Mouse (Mus musculus): ENCODE measurements around the gene Gjd3. TPM values are rescaled to one million over a fixed set of nuclear protein-coding genes. Genes with fewer than 3 reads are reported as not detected.
A peak's percentile ranks its signal among the peaks of the same experiment; 100 is the strongest.
"Not testable (repeated sequence)": the region's sequence is repeated elsewhere in the genome, so short reads cannot be mapped to it uniquely, and the experiment has no call there.

The Gjd3 gene
- polyA plus RNA-seq, 1 experiment from 2014 or later: 0.22 TPM

GRCm38 (mm10) chr11:98937914-98938694 lies 44.7 kb downstream of the Gjd3 start:
- DNase-seq (ENCODE audit: low spot score): peak; percentile 77
- ATAC-seq (replicated peaks; ENCODE audit: low FRiP score, low TSS enrichment, low read depth): no peak; the same call in 1 of the 2 replicates

GRCm38 (mm10) chr11:98937410-98937913 lies 45.4 kb downstream of the Gjd3 start:
- Histone ChIP-seq H3K4me1 (replicated peaks; ENCODE audit: control insufficient read depth, insufficient read depth, low read length) (peaks cover 75% of the 10 kb centered on the region), H3K36me3 (ENCODE audit: control insufficient read depth, insufficient read depth, low read length) (no peaks in the 10 kb centered on the region), H3K4me2 (ENCODE audit: low read length) (peak overlapping the region; percentile 90), H3K27me3 (replicated peaks; ENCODE audit: control insufficient read depth, insufficient read depth, low read length) (no peaks in the 10 kb centered on the region), H3K9me3 (ENCODE audit: control insufficient read depth, low read length) (no peaks in the 10 kb centered on the region), H3K9ac (ENCODE audit: low read length) (peak overlapping the region; percentile 87), H3K27ac (ENCODE audit: low read depth) (peak overlapping the region; percentile 90), H3K4me3 (ENCODE audit: low read depth, low read length) (peak overlapping the region; percentile 78)
- under 1% methylated on average over 32 of the region's 38 CpGs for WGBS
- ATAC-seq (replicated peaks; ENCODE audit: low FRiP score, low TSS enrichment, low read depth) (peak; percentile 81), DNase-seq (ENCODE audit: low spot score) (peak; percentile 89)

More at GRCm38 (mm10) chr11:98937914-98938694, 44.7 kb downstream of the Gjd3 start:
- Histone ChIP-seq H3K4me3 (ENCODE audit: low read depth, low read length) (peak overlapping the region; percentile 78), H3K9me3 (ENCODE audit: control insufficient read depth, low read length) (no peaks in the 10 kb centered on the region), H3K27me3 (replicated peaks; ENCODE audit: control insufficient read depth, insufficient read depth, low read length) (no peaks in the 10 kb centered on the region), H3K4me2 (ENCODE audit: low read length) (peak overlapping the region; percentile 90), H3K4me1 (replicated peaks; ENCODE audit: control insufficient read depth, insufficient read depth, low read length) (peaks cover 75% of the 10 kb centered on the region), H3K9ac (ENCODE audit: low read length) (peak overlapping the region; percentile 87), H3K27ac (ENCODE audit: low read depth) (peak overlapping the region; percentile 90), H3K36me3 (ENCODE audit: control insufficient read depth, insufficient read depth, low read length) (no peaks in the 10 kb centered on the region)
- under 1% methylated on average over 39 of the region's 39 CpGs for WGBS

- peaks cover 77% of the 10 kb centered on the region for H3K4me1 ChIP-seq (replicated peaks; ENCODE audit: control insufficient read depth, insufficient read depth, low read length)
- ATAC-seq (replicated peaks; ENCODE audit: low FRiP score, low TSS enrichment, low read depth) (peak; percentile 21), DNase-seq (ENCODE audit: low spot score) (peak; percentile 68)
- H3K27me3 ChIP-seq (replicated peaks; ENCODE audit: control insufficient read depth, insufficient read depth, low read length): no peaks in the 10 kb centered on the region
- H3K4me2 ChIP-seq (ENCODE audit: low read length): peak overlapping the region; percentile 90
- no peaks in the 10 kb centered on the region for H3K9me3 ChIP-seq (ENCODE audit: control insufficient read depth, low read length)
- H3K27ac ChIP-seq (ENCODE audit: low read depth): peak overlapping the region; percentile 81
- 2% methylated on average over 23 of the region's 23 CpGs for WGBS
- H3K36me3 ChIP-seq (ENCODE audit: control insufficient read depth, insufficient read depth, low read length): no peaks in the 10 kb centered on the region
- H3K9ac ChIP-seq (ENCODE audit: low read length): peak overlapping the region; percentile 87
- peak overlapping the region; percentile 78 for H3K4me3 ChIP-seq (ENCODE audit: low read depth, low read length)
Measured at GRCm38 (mm10) chr11:98936606-98937409, 46.0 kb downstream of the Gjd3 start.

GRCm38 (mm10) chr11:98936170-98936569 lies 46.6 kb downstream of the Gjd3 start:
- under 1% methylated on average over 29 of the region's 29 CpGs for WGBS
- no peaks in the 10 kb centered on the region for H3K36me3 ChIP-seq (ENCODE audit: control insufficient read depth, insufficient read depth, low read length)
- ATAC-seq (replicated peaks; ENCODE audit: low FRiP score, low TSS enrichment, low read depth): peak; percentile 25; the same call in 1 of the 2 replicates

GRCm38 (mm10) chr11:98935123-98935522 lies 47.7 kb downstream of the Gjd3 start:
- ATAC-seq (replicated peaks; ENCODE audit: low FRiP score, low TSS enrichment, low read depth): no peak
- H3K4me1 ChIP-seq (replicated peaks; ENCODE audit: control insufficient read depth, insufficient read depth, low read length): peaks cover 77% of the 10 kb centered on the region

More at GRCm38 (mm10) chr11:98936170-98936569, 46.6 kb downstream of the Gjd3 start:
- peak overlapping the region; percentile 90 for H3K4me2 ChIP-seq (ENCODE audit: low read length)
- peak overlapping the region; percentile 87 for H3K9ac ChIP-seq (ENCODE audit: low read length)
- no peaks in the 10 kb centered on the region for H3K27me3 ChIP-seq (replicated peaks; ENCODE audit: control insufficient read depth, insufficient read depth, low read length)
- peak overlapping the region; percentile 78 for H3K4me3 ChIP-seq (ENCODE audit: low read depth, low read length)
- peak; percentile 86 for DNase-seq (ENCODE audit: low spot score)
- peak overlapping the region; percentile 81 for H3K27ac ChIP-seq (ENCODE audit: low read depth)
- H3K4me1 ChIP-seq (replicated peaks; ENCODE audit: control insufficient read depth, insufficient read depth, low read length): peaks cover 77% of the 10 kb centered on the region
- no peaks in the 10 kb centered on the region for H3K9me3 ChIP-seq (ENCODE audit: control insufficient read depth, low read length)

GRCm38 (mm10) chr11:98934367-98934766 lies 48.4 kb downstream of the Gjd3 start:
- no peak for ATAC-seq (replicated peaks; ENCODE audit: low FRiP score, low TSS enrichment, low read depth)
- H3K4me3 ChIP-seq (ENCODE audit: low read depth, low read length): no peak overlapping the region
- H3K36me3 ChIP-seq (ENCODE audit: control insufficient read depth, insufficient read depth, low read length): no peaks in the 10 kb centered on the region
- WGBS: 93% methylated on average over 3 of the region's 3 CpGs
- H3K9ac ChIP-seq (ENCODE audit: low read length): no peak overlapping the region
- H3K27me3 ChIP-seq (replicated peaks; ENCODE audit: control insufficient read depth, insufficient read depth, low read length): no peaks in the 10 kb centered on the region
- DNase-seq (ENCODE audit: low spot score): no peak
- no peaks in the 10 kb centered on the region for H3K9me3 ChIP-seq (ENCODE audit: control insufficient read depth, low read length)
- H3K27ac ChIP-seq (ENCODE audit: low read depth): no peak overlapping the region
- no peak overlapping the region for H3K4me2 ChIP-seq (ENCODE audit: low read length)
- peaks cover 76% of the 10 kb centered on the region for H3K4me1 ChIP-seq (replicated peaks; ENCODE audit: control insufficient read depth, insufficient read depth, low read length)

More at GRCm38 (mm10) chr11:98935123-98935522, 47.7 kb downstream of the Gjd3 start:
- Histone ChIP-seq H3K27ac (ENCODE audit: low read depth) (0 out of 2 replicates have a peak overlapping the region, but pooled peaks have one; percentile 16), H3K4me2 (ENCODE audit: low read length) (no peak overlapping the region), H3K27me3 (replicated peaks; ENCODE audit: control insufficient read depth, insufficient read depth, low read length) (no peaks in the 10 kb centered on the region), H3K9me3 (ENCODE audit: control insufficient read depth, low read length) (no peaks in the 10 kb centered on the region), H3K9ac (ENCODE audit: low read length) (no peak overlapping the region), H3K4me3 (ENCODE audit: low read depth, low read length) (no peak overlapping the region), H3K36me3 (ENCODE audit: control insufficient read depth, insufficient read depth, low read length) (no peaks in the 10 kb centered on the region)
- WGBS: 82% methylated on average over 3 of the region's 3 CpGs
- no peak for DNase-seq (ENCODE audit: low spot score)

GRCm38 (mm10) chr11:98933847-98934246 lies 49.0 kb downstream of the Gjd3 start:
- not testable (repeated sequence) for H3K4me3 ChIP-seq (ENCODE audit: low read depth, low read length); DNase-seq (ENCODE audit: low spot score); H3K27ac ChIP-seq (ENCODE audit: low read depth); H3K36me3 ChIP-seq (ENCODE audit: control insufficient read depth, insufficient read depth, low read length); H3K9me3 ChIP-seq (ENCODE audit: control insufficient read depth, low read length); ATAC-seq (replicated peaks; ENCODE audit: low FRiP score, low TSS enrichment, low read depth); H3K27me3 ChIP-seq (replicated peaks; ENCODE audit: control insufficient read depth, insufficient read depth, low read length); H3K4me2 ChIP-seq (ENCODE audit: low read length); H3K9ac ChIP-seq (ENCODE audit: low read length)
- WGBS: 87% methylated on average over 2 of the region's 2 CpGs
- H3K4me1 ChIP-seq (replicated peaks; ENCODE audit: control insufficient read depth, insufficient read depth, low read length): peaks cover 76% of the 10 kb centered on the region

- Histone ChIP-seq H3K4me3 (ENCODE audit: low read depth, low read length) (no peak overlapping the region), H3K36me3 (ENCODE audit: control insufficient read depth, insufficient read depth, low read length) (no peaks in the 10 kb centered on the region), H3K4me2 (ENCODE audit: low read length) (peak overlapping the region; percentile 27), H3K27ac (ENCODE audit: low read depth) (no peak overlapping the region), H3K9me3 (ENCODE audit: control insufficient read depth, low read length) (no peaks in the 10 kb centered on the region), H3K9ac (ENCODE audit: low read length) (no peak overlapping the region), H3K4me1 (replicated peaks; ENCODE audit: control insufficient read depth, insufficient read depth, low read length) (peaks cover 78% of the 10 kb centered on the region), H3K27me3 (replicated peaks; ENCODE audit: control insufficient read depth, insufficient read depth, low read length) (no peaks in the 10 kb centered on the region)
- no peak for ATAC-seq (replicated peaks; ENCODE audit: low FRiP score, low TSS enrichment, low read depth)
- DNase-seq (ENCODE audit: low spot score): no peak
- 46% methylated on average over 9 of the region's 9 CpGs for WGBS
Measured at GRCm38 (mm10) chr11:98933151-98933550, 49.7 kb downstream of the Gjd3 start.

All from intestine, embryonic 14.5 days (tissue).